ENCODE assay signal across 10 mouse cellular contexts in the genomic region with DNA sequence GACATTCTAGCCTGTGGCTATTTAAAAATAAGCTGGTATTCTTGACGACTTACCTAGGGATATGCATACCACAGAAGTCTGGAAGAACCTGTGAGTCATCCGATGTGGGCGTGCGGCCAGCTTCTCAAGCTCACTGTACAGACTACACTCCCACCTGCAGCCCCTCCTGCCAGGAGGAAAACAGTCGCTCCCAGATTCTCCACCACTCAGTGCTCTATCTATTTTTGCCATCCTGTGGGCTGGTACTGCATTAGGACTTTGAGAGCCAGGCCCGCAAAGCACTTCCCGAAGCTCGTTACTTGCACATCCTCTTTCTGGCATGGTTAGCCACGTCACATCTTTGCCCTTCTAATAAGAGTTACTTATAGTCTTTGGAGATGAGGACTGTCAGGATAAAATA. TPM values are rescaled to one million over a fixed set of nuclear protein-coding genes. Genes with fewer than 3 reads are reported as not detected.
DNase-seq lines count a peak whose midpoint lies in the region; ATAC-seq and TF ChIP-seq lines count a peak whose summit lies in the region.
"Had no signal": no experiment of that assay in that cellular context is flagged by ENCODE, and none has a peak within 500 bp of the region (broad histone marks: within the 10 kb centered on the region; RNA-seq: fewer than 3 reads in every experiment).

No protein-coding gene starts in this region.

- POLR2A ChIA-PET in Patski (lab: Charles Lee) = no interaction called here

- no peak for TF ChIP-seq CTCF in Patski (IDR thresholded peaks at IDR 0.05)

- peaks cover 5% of the 10 kb centered on the region; the same call in 1 of the 2 replicates for H3K9me3 ChIP-seq in kidney, embryonic 16.5 days (ENCODE audit: low read length)

- WGBS in kidney, embryonic 16.5 days = 84% methylated on average over 9 of the region's 9 CpGs

- in situ Hi-C loops in Patski (cut with MboI; ENCODE audit: low pct_unique_long_range_greater_than_20kb) = no loop called here

- H3K4me1 ChIP-seq in kidney, embryonic 16.5 days (ENCODE audit: insufficient read depth, low read length) = no peaks in the 10 kb centered on the region

- H3K4me2 ChIP-seq in kidney, embryonic 16.5 days (replicated peaks; ENCODE audit: low read depth, low read length) = no peak overlapping the region

- CTCF ChIA-PET in Patski (lab: Charles Lee) = interaction anchor here (0.8 to 1.3 kb wide), 5 partner anchors 15 to 41 kb away, joined by 3 to 7 read pairs (median 3); no protein-coding TSS in a partner anchor

- H3K9ac ChIP-seq in kidney, embryonic 16.5 days (replicated peaks; ENCODE audit: low read length) = no peak overlapping the region

- no peak overlapping the region for H3K4me3 ChIP-seq in kidney, embryonic 16.5 days (ENCODE audit: low read length)

- peak; percentile 32 for DNase-seq in heart, postnatal 4 days
- DNase-seq in heart, postnatal 10 days = no peak
- peak; percentile 47 for DNase-seq in Patski (ENCODE audit: low read depth, low spot score)
- peak; percentile 86 to 92 for DNase-seq in frontal cortex, postnatal 36 days (ENCODE audit: low spot score in 2 of 2)
- DNase-seq in lung, postnatal 4 days = peak; percentile 36 to 54
- no peak for DNase-seq in yolk sac, embryonic 10.5 days (ENCODE audit: low spot score)

- H3K27ac ChIP-seq in kidney, embryonic 16.5 days (ENCODE audit: low read length) = no peak overlapping the region

- no peak for ATAC-seq in Patski
- ATAC-seq in kidney, embryonic 16.5 days (ENCODE audit: low FRiP score, low TSS enrichment) = no peak
- no peak for ATAC-seq in erythroid progenitor cell, adult 5-6 weeks (replicated peaks; ENCODE audit: low FRiP score, poor library complexity, severe bottlenecking)

- intact Hi-C loops in heart, postnatal 10 days (cut with DNase I) = no loop called here

- peaks cover 62% of the 10 kb centered on the region for H3K36me3 ChIP-seq in kidney, embryonic 16.5 days (ENCODE audit: insufficient read depth, low read length)

- no peaks in the 10 kb centered on the region for H3K27me3 ChIP-seq in Patski
- H3K27me3 ChIP-seq in kidney, embryonic 16.5 days (ENCODE audit: insufficient read depth, low read length) = no peaks in the 10 kb centered on the region

RNA-seq across cellular contexts. Expression of a gene that starts 32.9 kb away (rescaled TPM):
- 10 to 100 TPM; 16.1 to 16.9 TPM for total RNA-seq in heart, postnatal 4 days (2021)
- 10 to 100 TPM; 15.7 TPM for total RNA-seq in heart, postnatal 10 days (2021)
- polyA plus RNA-seq in Patski (2021) = 9.3 TPM
- 5.6 and 6.1 TPM in 2 replicates for polyA plus RNA-seq in kidney, embryonic 16.5 days (2015; fragmentation: Nextera tagmentation; extraction: Ambion mirVana)
- total RNA-seq in erythroid progenitor cell, adult 5-6 weeks (2015; ENCODE audit: low replicate concordance) = 1.7 and 3.6 TPM in 2 replicates
- 10.3 and 10.5 TPM in 2 replicates for total RNA-seq in erythroid progenitor cell, adult 5-6 weeks (2017; ENCODE audit: low replicate concordance)

RNA-seq across cellular contexts. Expression of a gene that starts 58.6 kb away (rescaled TPM):
- total RNA-seq in heart, postnatal 4 days (2021) = not detected
- not detected for total RNA-seq in heart, postnatal 10 days (2021)
- 0.23 TPM for polyA plus RNA-seq in Patski (2021)
- polyA plus RNA-seq in kidney, embryonic 16.5 days (2015; fragmentation: Nextera tagmentation; extraction: Ambion mirVana) = 0.90 and 0.95 TPM in 2 replicates
- not detected in 2 replicates for total RNA-seq in erythroid progenitor cell, adult 5-6 weeks (2015; ENCODE audit: low replicate concordance)
- not detected in 2 replicates for total RNA-seq in erythroid progenitor cell, adult 5-6 weeks (2017; ENCODE audit: low replicate concordance)
- total RNA-seq: heart, postnatal 14 days; liver, adult 2 months had no signal

Comparison
In these comparisons a context has a peak if more than half of its experiments do, and no peak if none do; other contexts are left out.
1. DNase-seq: peak in heart, postnatal 4 days (single experiment), Patski (single experiment), frontal cortex, postnatal 36 days (2 of 2) and lung, postnatal 4 days (2 of 2); none in heart, postnatal 10 days (0 of 2) and yolk sac, embryonic 10.5 days (single experiment).